ENCODE assay signal across 19 mouse cellular contexts in genomic region chr7:45668921-45669320, GRCm38 (mm10). TPM values are rescaled to one million over a fixed set of nuclear protein-coding genes. Genes with fewer than 3 reads are reported as not detected.
DNase-seq lines count a peak whose midpoint lies in the region; ATAC-seq and TF ChIP-seq lines count a peak whose summit lies in the region.
"Had no signal": no experiment of that assay in that cellular context is flagged by ENCODE, and none has a peak within 500 bp of the region (broad histone marks: within the 10 kb centered on the region; RNA-seq: fewer than 3 reads in every experiment).

No protein-coding gene starts in this region.

- ATAC-seq in forebrain, postnatal 0 days = no peak
- ATAC-seq in forebrain, embryonic 14.5 days = no peak
- ATAC-seq in cerebellum, adult (ENCODE audit: insufficient number of reproducible peaks, low FRiP score, low TSS enrichment) = no peak
- ATAC-seq: midbrain, embryonic 13.5 days had no signal

- H3K27ac ChIP-seq in forebrain, postnatal 0 days (ENCODE audit: low read depth, low read length) = no peak overlapping the region
- H3K27ac ChIP-seq in forebrain, embryonic 14.5 days (ENCODE audit: low read depth, low read length) = no peak overlapping the region
- no peak overlapping the region for H3K27ac ChIP-seq in left cerebral cortex, adult 2 months
- H3K27ac ChIP-seq: embryonic facial prominence, embryonic 15.5 days; heart, embryonic 15.5 days; hindbrain, embryonic 14.5 days; limb, embryonic 13.5 days; midbrain, embryonic 13.5 days had no signal

- no peak overlapping the region for H3K9ac ChIP-seq in forebrain, postnatal 0 days
- no peak overlapping the region for H3K9ac ChIP-seq in forebrain, embryonic 14.5 days (ENCODE audit: low read length)
- H3K9ac ChIP-seq: embryonic facial prominence, embryonic 15.5 days; heart, embryonic 15.5 days; hindbrain, embryonic 14.5 days; limb, embryonic 13.5 days; midbrain, embryonic 13.5 days had no signal

- H3K27me3 ChIP-seq in forebrain, postnatal 0 days (ENCODE audit: insufficient read depth, low read length) = no peaks in the 10 kb centered on the region
- no peaks in the 10 kb centered on the region for H3K27me3 ChIP-seq in forebrain, embryonic 14.5 days (replicated peaks; ENCODE audit: control insufficient read depth, insufficient read depth, low read length)
- H3K27me3 ChIP-seq: embryonic facial prominence, embryonic 15.5 days; heart, embryonic 15.5 days; midbrain, embryonic 13.5 days had no signal

- 95% methylated on average over 9 of the region's 9 CpGs for WGBS in forebrain, postnatal 0 days
- 96% methylated on average over 9 of the region's 9 CpGs for whole genome bisulfite sequencing in forebrain, embryonic 14.5 days

- H3K4me3 ChIP-seq in forebrain, postnatal 0 days (ENCODE audit: low read depth, low read length) = no peak overlapping the region
- no peak overlapping the region for H3K4me3 ChIP-seq in forebrain, embryonic 14.5 days (ENCODE audit: low read depth, low read length)
- no peak overlapping the region for H3K4me3 ChIP-seq in left cerebral cortex, adult 2 months
- H3K4me3 ChIP-seq: embryonic facial prominence, embryonic 15.5 days; heart, embryonic 15.5 days; limb, embryonic 13.5 days; midbrain, embryonic 13.5 days had no signal

- intact Hi-C loops in left cerebral cortex, adult 2 months (cut with DNase I) = no loop called here
- intact Hi-C loops in left cerebral cortex, postnatal 4 days (cut with DNase I) = no loop called here

- TF ChIP-seq CTCF in forebrain, postnatal 0 days (IDR thresholded peaks at IDR 0.05; ENCODE audit: low read depth) = 0 out of 2 replicates have a peak, but pooled peaks have one; percentile 27
- peak; percentile 26 for TF ChIP-seq CTCF in left cerebral cortex, adult 2 months (IDR thresholded peaks at IDR 0.05)

- H3K9me3 ChIP-seq in forebrain, postnatal 0 days (ENCODE audit: low read length) = no peaks in the 10 kb centered on the region
- no peaks in the 10 kb centered on the region for H3K9me3 ChIP-seq in forebrain, embryonic 14.5 days (replicated peaks; ENCODE audit: control insufficient read depth, low read length)
- H3K9me3 ChIP-seq: embryonic facial prominence, embryonic 15.5 days; heart, embryonic 15.5 days; midbrain, embryonic 13.5 days had no signal

- no peak for DNase-seq in forebrain, postnatal 0 days
- no peak for DNase-seq in forebrain, embryonic 14.5 days (ENCODE audit: low spot score)
- no peak for DNase-seq in left cerebral cortex, adult 2 months (ENCODE audit: extremely low spot score in 1 of 2, low spot score in 2 of 2)
- DNase-seq in left cerebral cortex, postnatal 4 days = no peak
- DNase-seq in A20 (ENCODE audit: low read depth, low spot score) = peak; percentile 38
- DNase-seq in ZHBTc4 (ENCODE audit: low read depth, low spot score) = peak; percentile 80
- DNase-seq in thymus, postnatal 25 days = no peak
- DNase-seq: B cell, adult 2 months; cerebellum, adult 11 months; kidney, adult 8-10 months; right cerebral cortex, postnatal 14 days; thymus, adult 18-20 months had no signal

- H3K36me3 ChIP-seq in forebrain, postnatal 0 days (ENCODE audit: insufficient read depth) = no peaks in the 10 kb centered on the region
- H3K36me3 ChIP-seq in forebrain, embryonic 14.5 days (ENCODE audit: control insufficient read depth, insufficient read depth, low read length) = no peaks in the 10 kb centered on the region
- H3K36me3 ChIP-seq: embryonic facial prominence, embryonic 15.5 days; heart, embryonic 15.5 days; limb, embryonic 13.5 days; midbrain, embryonic 13.5 days had no signal

- no peaks in the 10 kb centered on the region for H3K4me1 ChIP-seq in forebrain, postnatal 0 days (ENCODE audit: insufficient read depth)
- no peaks in the 10 kb centered on the region for H3K4me1 ChIP-seq in forebrain, embryonic 14.5 days (ENCODE audit: control insufficient read depth, insufficient read depth, low read length)
- H3K4me1 ChIP-seq: midbrain, embryonic 13.5 days had no signal

- H3K4me2 ChIP-seq in forebrain, postnatal 0 days (ENCODE audit: low read depth) = no peak overlapping the region
- H3K4me2 ChIP-seq in forebrain, embryonic 14.5 days (ENCODE audit: low read length) = no peak overlapping the region
- H3K4me2 ChIP-seq: embryonic facial prominence, embryonic 15.5 days; heart, embryonic 15.5 days; hindbrain, embryonic 14.5 days; limb, embryonic 13.5 days; midbrain, embryonic 13.5 days had no signal

RNA-seq across cellular contexts. Expression of gene Fut2, which starts 2.7 kb away (rescaled TPM):
- 0.15 TPM in 1 of 2 replicates, not detected in the other for total RNA-seq in forebrain, postnatal 0 days (2014; rRNA removed)
- 0.06 and 0.13 TPM in 2 replicates for polyA plus RNA-seq in forebrain, postnatal 0 days (2015; fragmentation: Nextera tagmentation; extraction: Ambion mirVana)
- polyA plus RNA-seq in forebrain, embryonic 14.5 days (2014; fragmentation: Nextera tagmentation; extraction: Ambion mirVana) = 0.11 TPM in 1 of 2 replicates, not detected in the other
- total RNA-seq in left cerebral cortex, adult 2 months (2021) = under 1 TPM in 1 of 2 experiments, not detected in 1; 0.11 TPM
- not detected for total RNA-seq in left cerebral cortex, postnatal 4 days (2021)
- polyA plus RNA-seq: forebrain, embryonic 11.5 days had no signal

RNA-seq across cellular contexts. Expression of gene Ntn5, which starts 14.9 kb away (rescaled TPM):
- total RNA-seq in forebrain, postnatal 0 days (2014; rRNA removed) = 0.23 and 0.33 TPM in 2 replicates
- 0.47 and 0.79 TPM in 2 replicates for polyA plus RNA-seq in forebrain, postnatal 0 days (2015; fragmentation: Nextera tagmentation; extraction: Ambion mirVana)
- 0.28 and 0.41 TPM in 2 replicates for polyA plus RNA-seq in forebrain, embryonic 14.5 days (2014; fragmentation: Nextera tagmentation; extraction: Ambion mirVana)
- total RNA-seq in left cerebral cortex, adult 2 months (2021) = 1 to 10 TPM; 6.4 to 6.9 TPM
- under 1 TPM in 1 of 2 experiments, not detected in 1; 0.34 TPM for total RNA-seq in left cerebral cortex, postnatal 4 days (2021)
- polyA plus RNA-seq: heart, embryonic 15.5 days had no signal

RNA-seq across cellular contexts. Expression of gene Sec1, which starts 25.3 kb away (rescaled TPM):
- total RNA-seq in forebrain, postnatal 0 days (2014; rRNA removed) = 0.52 and 0.62 TPM in 2 replicates
- polyA plus RNA-seq in forebrain, postnatal 0 days (2015; fragmentation: Nextera tagmentation; extraction: Ambion mirVana) = 0.18 and 0.34 TPM in 2 replicates
- 0.06 and 0.38 TPM in 2 replicates for polyA plus RNA-seq in forebrain, embryonic 14.5 days (2014; fragmentation: Nextera tagmentation; extraction: Ambion mirVana)
- 1 to 10 TPM; 1.1 to 1.2 TPM for total RNA-seq in left cerebral cortex, adult 2 months (2021)
- total RNA-seq in left cerebral cortex, postnatal 4 days (2021) = under 1 TPM; 0.18 to 0.20 TPM

RNA-seq across cellular contexts. Expression of gene Mamstr, which starts 29.1 kb away (rescaled TPM):
- total RNA-seq in forebrain, postnatal 0 days (2014; rRNA removed) = 2.2 and 2.8 TPM in 2 replicates
- 2.6 TPM in 2 replicates for polyA plus RNA-seq in forebrain, postnatal 0 days (2015; fragmentation: Nextera tagmentation; extraction: Ambion mirVana)
- 1.3 and 1.9 TPM in 2 replicates for polyA plus RNA-seq in forebrain, embryonic 14.5 days (2014; fragmentation: Nextera tagmentation; extraction: Ambion mirVana)
- total RNA-seq in left cerebral cortex, adult 2 months (2021) = 1 to 10 TPM; 3.5 to 3.9 TPM
- total RNA-seq in left cerebral cortex, postnatal 4 days (2021) = 1 to 10 TPM; 1.7 to 2.6 TPM

RNA-seq across cellular contexts. Expression of gene Car11, which starts 30.7 kb away (rescaled TPM):
- total RNA-seq in forebrain, postnatal 0 days (2014; rRNA removed) = 104 and 122 TPM in 2 replicates
- polyA plus RNA-seq in forebrain, postnatal 0 days (2015; fragmentation: Nextera tagmentation; extraction: Ambion mirVana) = 92.1 and 102 TPM in 2 replicates
- polyA plus RNA-seq in forebrain, embryonic 14.5 days (2014; fragmentation: Nextera tagmentation; extraction: Ambion mirVana) = 22.5 and 22.8 TPM in 2 replicates
- 100 to 1,000 TPM; 211 to 244 TPM for total RNA-seq in left cerebral cortex, adult 2 months (2021)
- total RNA-seq in left cerebral cortex, postnatal 4 days (2021) = 100 to 1,000 TPM; 136 to 144 TPM

Comparison
In these comparisons a context has a peak if more than half of its experiments do, and no peak if none do; other contexts are left out.
1. DNase-seq: peak in A20 (single experiment) and ZHBTc4 (single experiment); none in forebrain, postnatal 0 days (single experiment), forebrain, embryonic 14.5 days (single experiment), left cerebral cortex, adult 2 months (0 of 2), left cerebral cortex, postnatal 4 days (single experiment) and thymus, postnatal 25 days (single experiment).